Comparison of ENCODE assay signal across 22 mouse cellular contexts in the genomic region with DNA sequence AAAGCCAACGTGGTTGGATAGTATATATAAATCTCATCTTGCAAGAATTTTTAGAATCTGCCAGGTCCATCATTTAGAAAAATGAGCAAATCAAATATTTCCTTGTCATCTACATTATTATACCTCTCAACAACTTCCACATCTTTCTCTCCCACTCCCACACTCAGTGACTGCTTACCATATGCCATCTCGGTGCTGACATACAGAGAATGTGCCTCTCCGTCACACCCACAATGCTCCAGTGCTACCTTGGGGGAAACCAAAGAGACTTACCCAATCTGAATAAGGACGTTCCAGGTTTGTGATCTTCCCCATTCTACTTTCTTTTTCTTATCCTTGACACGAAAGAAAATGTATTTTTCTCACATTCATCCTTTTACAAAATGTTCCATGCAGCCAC.
"Had no signal": no experiment of that assay in that cellular context is flagged by ENCODE, and none has a peak within 500 bp of the region (broad histone marks: within the 10 kb centered on the region; RNA-seq: fewer than 3 reads in every experiment).

No protein-coding gene starts in this region.

- ATAC-seq: hindbrain, embryonic 16.5 days; hindbrain, postnatal 0 days; inflammation-experienced regulatory T-cells, adult 6 months; intestine, embryonic 15.5 days; intestine, embryonic 16.5 days; intestine, postnatal 0 days had no signal

- DNase-seq: heart, postnatal 10 days; heart, postnatal 14 days; heart, postnatal 36 days; heart, postnatal 4 days; kidney, adult 11 months; kidney, adult 18-20 months; kidney, adult 2 months; kidney, adult 8-10 months; kidney, adult 9 months; kidney, postnatal 10 days; kidney, postnatal 14 days; kidney, postnatal 25 days; kidney, postnatal 36 days; kidney, postnatal 4 days; layer of hippocampus, adult 9-11 months; layer of hippocampus, postnatal 36 days had no signal
